Mouse (Mus musculus) liver, embryonic 11.5 days (tissue): Measurements from ENCODE around the gene Usp9x. TPM values are rescaled to one million over a fixed set of nuclear protein-coding genes. Genes with fewer than 3 reads are reported as not detected.

ENCODE experiments used
- ATAC-seq: fragments of 200-750 bp; cut with Nextera tagmentation; replicated peaks from 2 replicates; pipeline ENCODE4 v1.8.0; 2017; ENCODE audit warnings: moderate number of reproducible peaks, mild to moderate bottlenecking, moderate TSS enrichment, moderate library complexity; ENCODE audit not compliant: low FRiP score
- DNase-seq: peaks from one replicate; pipeline ENCODE4 v3.0.0-alpha.2; 2017; ENCODE audit warnings: low spot score
- H3K27ac ChIP-seq: fragments of 300-500 bp; sonication (generic); 2 replicates; pipeline ENCODE4 v1.5.1; 2014; ENCODE audit warnings: mild to moderate bottlenecking, low read depth, low read length, control low read depth
- H3K27me3 ChIP-seq: fragments of 300-500 bp; sonication (generic); replicated peaks from 2 replicates; pipeline ENCODE4 v1.6.1; 2014; ENCODE audit warnings: low read length, mixed read lengths; ENCODE audit not compliant: control insufficient read depth, insufficient read depth
- H3K36me3 ChIP-seq: fragments of 300-500 bp; sonication (generic); 2 replicates; pipeline ENCODE4 v1.6.1; 2014; ENCODE audit warnings: mild to moderate bottlenecking, low read length, moderate library complexity, mixed read lengths; ENCODE audit not compliant: control insufficient read depth, insufficient read depth
- H3K4me1 ChIP-seq: fragments of 300-500 bp; sonication (generic); replicated peaks from 2 replicates; pipeline ENCODE4 v1.6.1; 2014; ENCODE audit warnings: low read length, mixed read lengths; ENCODE audit not compliant: control insufficient read depth, insufficient read depth
- H3K4me2 ChIP-seq: fragments of 300-500 bp; sonication (generic); 2 replicates; pipeline ENCODE4 v1.6.1; 2014; ENCODE audit warnings: mild to moderate bottlenecking, control low read depth, moderate library complexity
- H3K4me3 ChIP-seq: fragments of 300-500 bp; sonication (generic); 2 replicates; pipeline ENCODE4 v1.5.1; 2014; ENCODE audit warnings: low read depth, low read length, control low read depth
- H3K9ac ChIP-seq: fragments of 300-500 bp; sonication (generic); 2 replicates; pipeline ENCODE4 v1.6.1; 2014; ENCODE audit warnings: low read depth, low read length, control low read depth
- H3K9me3 ChIP-seq: fragments of 300-500 bp; sonication (generic); 2 replicates; pipeline ENCODE4 v1.6.1; 2016; ENCODE audit warnings: low read length, inconsistent platforms, mixed read lengths; ENCODE audit not compliant: control insufficient read depth
- WGBS: fragments of 180-500 bp; shearing (Covaris S2); extraction: QIAGEN DNeasy Blood & Tissue Kit; methylation state at CpG from one replicate; pipeline ENCODE4 v1.1.7; 2014; 5-methylcytosine and 5-hydroxymethylcytosine counted together
- polyA plus RNA-seq: library from polyadenylated mRNA; unstranded; fragments of >200 nt; fragmentation: Nextera tagmentation; extraction: Ambion mirVana; gene quantifications from 2 replicates; pipeline ENCODE4 v1.2.1, GENCODE M21; 2014

The Usp9x gene
- polyA plus RNA-seq, 1 experiment from 2014 or later: 34.6 TPM

GRCm38 (mm10) chrX:13064273-13064925, 6.9 kb upstream of the Usp9x start:
- no peak for ATAC-seq
- no peak overlapping the region for H3K4me3 ChIP-seq
- 72% methylated on average over 7 of the region's 9 CpGs for WGBS

DNA sequence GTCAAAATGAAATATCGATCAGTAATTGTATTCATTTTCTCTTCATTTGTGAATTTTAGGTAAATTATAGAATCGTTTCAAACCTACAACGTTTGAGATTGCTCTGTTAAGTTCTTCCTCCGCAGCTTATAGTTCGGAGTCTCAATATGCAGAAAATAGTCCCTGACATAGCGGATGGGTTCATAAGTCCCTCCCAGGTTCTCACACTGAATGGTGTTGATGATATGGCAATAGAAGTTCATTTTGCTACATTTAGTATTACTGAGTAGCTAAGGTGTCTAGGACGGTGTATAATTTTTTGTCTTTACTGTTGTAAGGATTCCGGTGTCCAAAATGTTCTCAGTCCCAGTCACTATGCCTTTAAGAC, 1.1 kb upstream of the Usp9x start:
- DNase-seq: no peak
- H3K27me3 ChIP-seq: peaks cover 22% of the 10 kb centered on the region
- H3K9me3 ChIP-seq: no peaks in the 10 kb centered on the region
- 26% methylated on average over 8 of the region's 8 CpGs for WGBS
- ATAC-seq: no peak
- peak overlapping the region; percentile 61 for H3K4me2 ChIP-seq
- peak overlapping the region; percentile 79 for H3K4me3 ChIP-seq
- peak overlapping the region; percentile 70 for H3K9ac ChIP-seq
- no peaks in the 10 kb centered on the region for H3K36me3 ChIP-seq
- peak overlapping the region; percentile 95 for H3K27ac ChIP-seq
- no peaks in the 10 kb centered on the region for H3K4me1 ChIP-seq

More at GRCm38 (mm10) chrX:13064273-13064925, 6.9 kb upstream of the Usp9x start:
- no peaks in the 10 kb centered on the region for H3K4me1 ChIP-seq
- H3K27ac ChIP-seq: no peak overlapping the region
- DNase-seq: no peak
- no peaks in the 10 kb centered on the region for H3K9me3 ChIP-seq
- no peak overlapping the region for H3K4me2 ChIP-seq
- no peak overlapping the region for H3K9ac ChIP-seq
- no peaks in the 10 kb centered on the region for H3K36me3 ChIP-seq
- H3K27me3 ChIP-seq: no peaks in the 10 kb centered on the region

- H3K4me1 ChIP-seq: no peaks in the 10 kb centered on the region
- peak; percentile 70 for ATAC-seq
- 15% methylated on average over 32 of the region's 35 CpGs for WGBS
Observed at GRCm38 (mm10) chrX:13070573-13071240, 591 bp upstream of the Usp9x start.

GRCm38 (mm10) chrX:13071776-13072460, 620 bp downstream of the Usp9x start:
- H3K4me3 ChIP-seq: peak overlapping the region; percentile 79
- ATAC-seq: peak; percentile 51
- 8% methylated on average over 59 of the region's 67 CpGs for WGBS
- peaks cover 22% of the 10 kb centered on the region for H3K27me3 ChIP-seq
- H3K4me1 ChIP-seq: no peaks in the 10 kb centered on the region
- no peaks in the 10 kb centered on the region for H3K36me3 ChIP-seq
- no peak for DNase-seq
- H3K9ac ChIP-seq: peak overlapping the region; percentile 81
- H3K9me3 ChIP-seq: no peaks in the 10 kb centered on the region
- peak overlapping the region; percentile 85 for H3K27ac ChIP-seq
- peak overlapping the region; percentile 60 for H3K4me2 ChIP-seq

More at GRCm38 (mm10) chrX:13070573-13071240, 591 bp upstream of the Usp9x start:
- Histone ChIP-seq H3K36me3 (no peaks in the 10 kb centered on the region), H3K27me3 (peaks cover 22% of the 10 kb centered on the region), H3K27ac (peak overlapping the region; percentile 95), H3K9ac (peak overlapping the region; percentile 70), H3K4me2 (peak overlapping the region; percentile 61), H3K4me3 (peak overlapping the region; percentile 79), H3K9me3 (no peaks in the 10 kb centered on the region)
- DNase-seq: peak; percentile 86

DNA sequence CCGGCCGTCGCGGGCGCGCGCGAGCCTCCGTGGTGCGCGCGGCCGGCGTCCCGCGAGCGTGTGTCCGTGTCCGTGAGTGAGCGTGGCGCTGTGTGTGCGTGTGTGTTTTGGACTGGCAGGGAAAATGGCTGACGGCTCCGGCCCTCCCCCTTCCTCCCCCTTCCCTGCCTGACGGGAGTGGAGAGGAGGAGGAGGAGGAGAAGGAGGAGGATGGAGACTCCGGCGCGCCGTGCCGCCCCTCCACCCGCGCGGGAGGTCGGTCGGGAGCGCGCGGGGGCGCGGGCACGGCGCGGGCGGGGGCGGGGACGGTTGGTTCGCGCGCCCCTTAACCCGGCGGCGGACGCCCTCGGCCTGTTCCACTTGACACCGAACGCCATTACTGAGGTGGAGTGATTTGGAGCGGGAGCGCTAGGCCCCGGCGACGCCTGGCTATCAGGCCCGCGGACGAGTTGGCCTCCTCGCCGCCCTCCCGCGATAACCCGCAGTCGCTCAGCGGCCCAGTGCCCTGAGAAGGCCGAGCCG, 1.2 kb downstream of the Usp9x start:
- H3K4me1 ChIP-seq: no peaks in the 10 kb centered on the region
- 12% methylated on average over 39 of the region's 73 CpGs for WGBS
- peak; percentile 76 for DNase-seq
- peak overlapping the region; percentile 60 for H3K4me2 ChIP-seq
- H3K9me3 ChIP-seq: no peaks in the 10 kb centered on the region
- no peaks in the 10 kb centered on the region for H3K36me3 ChIP-seq
- H3K27me3 ChIP-seq: peaks cover 22% of the 10 kb centered on the region
- peak overlapping the region; percentile 81 for H3K9ac ChIP-seq
- H3K27ac ChIP-seq: peak overlapping the region; percentile 85
- H3K4me3 ChIP-seq: peak overlapping the region; percentile 79
- ATAC-seq: peak; percentile 39

DNA sequence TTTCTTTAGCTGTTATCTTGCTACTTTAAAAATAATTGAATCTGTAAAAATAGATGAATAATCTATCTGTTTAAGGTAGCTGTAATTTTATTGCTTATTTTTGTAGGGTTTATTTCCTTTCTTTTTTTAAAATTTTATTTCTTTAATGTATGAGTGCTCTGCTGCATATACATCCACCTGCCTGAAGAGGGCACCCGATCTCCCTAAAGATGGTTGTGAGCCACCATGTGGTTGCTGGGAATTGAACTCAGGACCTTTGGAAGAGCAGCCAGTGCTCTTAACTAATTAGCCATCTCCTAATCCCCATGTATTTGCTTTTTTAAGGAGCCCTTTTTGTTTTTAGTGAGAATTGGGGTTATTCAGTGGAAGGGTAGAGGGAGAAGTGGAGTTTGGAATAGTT, 14.3 kb downstream of the Usp9x start:
- Histone ChIP-seq H3K4me2 (no peak overlapping the region), H3K9me3 (no peaks in the 10 kb centered on the region), H3K36me3 (no peaks in the 10 kb centered on the region), H3K4me1 (no peaks in the 10 kb centered on the region), H3K27me3 (no peaks in the 10 kb centered on the region), H3K27ac (no peak overlapping the region), H3K9ac (no peak overlapping the region), H3K4me3 (no peak overlapping the region)
- DNase-seq (no peak), ATAC-seq (no peak)
- WGBS: 45% methylated on average over 1 of the region's 1 CpGs

- Histone ChIP-seq H3K9me3 (no peaks in the 10 kb centered on the region), H3K36me3 (no peaks in the 10 kb centered on the region)
- WGBS: 86% methylated on average over 1 of the region's 1 CpGs
Observed at GRCm38 (mm10) chrX:13096985-13097384, 25.7 kb downstream of the Usp9x start.

GRCm38 (mm10) chrX:13206514-13206913, 135.2 kb downstream of the Usp9x start:
- Histone ChIP-seq H3K27ac (no peak overlapping the region), H3K4me1 (no peaks in the 10 kb centered on the region), H3K4me3 (no peak overlapping the region), H3K9me3 (no peaks in the 10 kb centered on the region), H3K4me2 (no peak overlapping the region), H3K27me3 (no peaks in the 10 kb centered on the region), H3K36me3 (no peaks in the 10 kb centered on the region), H3K9ac (no peak overlapping the region)
- 19% methylated on average over 7 of the region's 7 CpGs for WGBS
- ATAC-seq (no peak), DNase-seq (no peak)

More at GRCm38 (mm10) chrX:13096985-13097384, 25.7 kb downstream of the Usp9x start:
- DNase-seq: no peak
- Histone ChIP-seq H3K4me3 (no peak overlapping the region), H3K4me1 (no peaks in the 10 kb centered on the region), H3K4me2 (no peak overlapping the region), H3K27ac (no peak overlapping the region), H3K9ac (no peak overlapping the region), H3K27me3 (no peaks in the 10 kb centered on the region)
- ATAC-seq: no peak
